Mouse (Mus musculus): Measurements from ENCODE around the gene Tiam2. TPM values are rescaled to one million over a fixed set of nuclear protein-coding genes. Genes with fewer than 3 reads are reported as not detected.

Gene Tiam2
- 6.0 TPM in 2 replicates for polyA plus RNA-seq (2015; fragmentation: Nextera tagmentation; extraction: Ambion mirVana)

DNA sequence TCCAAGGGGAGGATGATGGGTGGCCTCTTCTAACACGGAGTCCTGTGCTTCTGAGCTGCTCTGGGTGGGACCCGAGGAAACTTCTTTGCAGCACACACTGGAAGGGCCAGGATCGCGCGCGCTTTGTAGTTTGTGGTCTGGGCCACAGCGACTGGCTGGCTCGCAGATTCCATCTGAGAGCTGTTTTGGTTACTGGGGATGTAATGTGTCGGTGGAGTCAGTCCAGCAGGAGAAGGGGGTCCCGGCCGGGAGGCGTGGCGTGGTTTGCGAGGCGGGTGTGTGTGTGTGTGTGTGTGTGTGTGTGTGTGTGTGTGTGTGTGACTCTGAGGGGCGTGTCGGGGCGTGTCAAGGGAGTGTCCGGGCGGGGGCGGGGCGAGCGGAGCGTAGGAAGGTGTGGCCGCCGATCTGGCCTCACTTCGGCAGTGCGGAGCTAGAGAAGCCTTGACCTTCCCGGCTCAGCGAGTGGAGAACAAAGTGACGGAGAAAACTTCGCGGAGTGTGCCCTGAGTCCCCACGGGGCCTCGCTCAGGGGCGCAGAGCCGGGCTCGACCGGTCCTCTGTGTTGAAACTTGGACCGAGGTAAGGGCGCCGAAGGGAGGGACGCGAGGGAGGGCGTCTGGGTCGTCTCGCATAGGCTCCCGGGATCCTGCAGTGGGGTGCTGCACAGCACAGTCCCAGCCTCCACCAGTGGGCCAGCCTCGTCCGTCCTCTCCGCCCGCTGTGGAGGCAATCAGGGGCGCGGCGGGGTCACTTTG is at the start of gene Tiam2:
Gene Tiam2, plus strand, starts transcription at position 426 of the 755 bp plus-strand sequence.
- ATAC-seq (ENCODE audit: low read depth): peak; percentile 93
- peak within 1 kb of the TSS; percentile 63 for H3K27ac ChIP-seq (ENCODE audit: low read length)
- WGBS: under 1% methylated on average over 54 of the region's 55 CpGs
- no peaks in the 10 kb centered on the region for H3K9me3 ChIP-seq (ENCODE audit: control insufficient read depth, low read length)
- peaks cover 2% of the 10 kb centered on the region for H3K4me1 ChIP-seq (replicated peaks; ENCODE audit: control insufficient read depth, insufficient read depth, low read length)
- H3K27me3 ChIP-seq (ENCODE audit: control insufficient read depth, insufficient read depth, low read depth, low read length): no peaks in the 10 kb centered on the region
- peak within 1 kb of the TSS; percentile 77 for H3K9ac ChIP-seq (ENCODE audit: low read length)
- H3K4me3 ChIP-seq (ENCODE audit: low read length): peak within 1 kb of the TSS; percentile 73
- H3K36me3 ChIP-seq (ENCODE audit: control insufficient read depth, insufficient read depth, low read length): no peaks in the 10 kb centered on the region
- peak within 1 kb of the TSS; percentile 81 for H3K4me2 ChIP-seq (ENCODE audit: low read depth, low read length)

DNA sequence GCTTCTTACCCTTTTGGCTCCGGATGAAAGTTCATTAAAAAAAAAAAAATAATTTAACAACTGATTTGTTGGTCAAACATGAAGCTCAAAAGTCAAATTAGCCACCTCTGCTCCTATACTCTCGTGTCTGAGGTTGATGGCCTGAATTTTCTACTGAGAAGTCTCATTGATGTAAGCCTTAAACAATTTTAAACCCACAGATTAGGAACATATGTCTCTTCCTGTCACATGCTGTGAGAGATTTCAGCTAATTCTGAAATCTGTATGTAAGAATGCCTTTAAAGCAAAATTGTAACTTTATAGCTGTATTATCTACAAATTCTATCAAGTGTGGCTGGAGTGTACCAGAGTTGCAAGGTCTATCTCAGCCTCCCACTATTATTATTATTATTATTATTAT is 46.1 kb upstream of the Tiam2 start:
- Histone ChIP-seq H3K9me3 (ENCODE audit: control insufficient read depth, low read length) (no peaks in the 10 kb centered on the region), H3K27ac (ENCODE audit: low read length) (no peak overlapping the region), H3K9ac (ENCODE audit: low read length) (no peak overlapping the region), H3K4me2 (ENCODE audit: low read depth, low read length) (no peak overlapping the region), H3K4me1 (replicated peaks; ENCODE audit: control insufficient read depth, insufficient read depth, low read length) (peaks cover 4% of the 10 kb centered on the region), H3K36me3 (ENCODE audit: control insufficient read depth, insufficient read depth, low read length) (no peaks in the 10 kb centered on the region), H3K4me3 (ENCODE audit: low read length) (no peak overlapping the region), H3K27me3 (ENCODE audit: control insufficient read depth, insufficient read depth, low read depth, low read length) (no peaks in the 10 kb centered on the region)
- 49% methylated on average over 2 of the region's 2 CpGs for WGBS
- ATAC-seq (ENCODE audit: low read depth): no peak

DNA sequence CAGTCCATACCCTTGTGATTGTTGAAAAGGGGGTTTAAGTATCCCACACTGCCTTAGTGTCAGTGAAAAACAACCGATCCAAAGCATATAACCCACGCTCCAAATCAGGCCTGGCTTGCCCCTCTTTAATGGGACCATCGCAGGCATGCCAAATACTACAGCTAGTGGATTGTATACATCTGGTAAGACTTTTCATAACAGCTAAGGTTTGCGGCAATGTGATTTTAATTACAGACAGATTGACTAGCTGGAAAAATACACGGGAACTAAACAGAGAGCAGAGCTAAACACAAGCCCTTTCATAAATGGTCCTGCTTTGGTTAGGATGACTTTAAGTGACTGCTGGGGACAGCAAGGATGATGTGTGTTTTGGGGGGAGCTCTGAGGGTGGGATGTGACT is 44.4 kb upstream of the Tiam2 start:
- ATAC-seq (ENCODE audit: low read depth): no peak
- Histone ChIP-seq H3K36me3 (ENCODE audit: control insufficient read depth, insufficient read depth, low read length) (no peaks in the 10 kb centered on the region), H3K4me3 (ENCODE audit: low read length) (no peak overlapping the region), H3K4me1 (replicated peaks; ENCODE audit: control insufficient read depth, insufficient read depth, low read length) (peaks cover 9% of the 10 kb centered on the region), H3K9ac (ENCODE audit: low read length) (no peak overlapping the region), H3K27ac (ENCODE audit: low read length) (no peak overlapping the region), H3K9me3 (ENCODE audit: control insufficient read depth, low read length) (no peaks in the 10 kb centered on the region), H3K27me3 (ENCODE audit: control insufficient read depth, insufficient read depth, low read depth, low read length) (no peaks in the 10 kb centered on the region), H3K4me2 (ENCODE audit: low read depth, low read length) (no peak overlapping the region)
- WGBS: 62% methylated on average over 5 of the region's 5 CpGs

DNA sequence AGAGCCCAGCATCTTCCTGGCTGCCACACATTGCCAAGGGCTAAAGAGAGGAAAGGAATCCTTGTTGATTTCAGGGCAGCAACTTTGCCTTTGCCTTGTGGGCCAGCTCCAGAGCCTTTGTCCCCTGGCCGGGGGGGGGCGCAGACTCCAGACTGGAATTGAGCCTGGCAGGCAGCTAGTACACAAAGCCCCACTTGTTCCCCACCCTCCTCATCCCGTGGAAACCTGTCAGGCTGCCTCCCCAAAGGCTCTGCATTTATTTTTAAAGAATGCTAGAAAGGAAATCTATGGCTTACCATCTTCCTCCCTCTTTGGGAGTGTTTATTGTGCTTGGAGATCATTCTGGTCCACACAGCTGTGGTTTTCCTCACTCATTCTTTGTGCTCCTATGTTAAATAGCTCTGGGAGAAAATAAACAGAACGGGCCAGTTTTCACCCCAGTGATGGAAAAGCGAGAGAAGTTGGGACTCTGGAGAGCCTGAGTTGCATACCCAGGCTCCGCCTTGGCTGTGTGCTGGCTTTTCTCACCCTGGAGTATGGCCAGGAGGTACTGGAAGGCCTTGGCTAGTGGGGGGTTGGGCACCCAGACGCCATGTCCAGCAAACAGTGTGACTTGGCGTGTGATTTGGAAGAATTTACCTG is 41.2 kb upstream of the Tiam2 start:
- H3K36me3 ChIP-seq (ENCODE audit: control insufficient read depth, insufficient read depth, low read length): no peaks in the 10 kb centered on the region
- no peak overlapping the region for H3K4me2 ChIP-seq (ENCODE audit: low read depth, low read length)
- 21% methylated on average over 8 of the region's 8 CpGs for WGBS
- peak; percentile 43; the same call in 1 of the 2 replicates for ATAC-seq (ENCODE audit: low read depth)
- H3K9me3 ChIP-seq (ENCODE audit: control insufficient read depth, low read length): no peaks in the 10 kb centered on the region
- H3K9ac ChIP-seq (ENCODE audit: low read length): no peak overlapping the region
- H3K4me1 ChIP-seq (replicated peaks; ENCODE audit: control insufficient read depth, insufficient read depth, low read length): peaks cover 11% of the 10 kb centered on the region
- H3K4me3 ChIP-seq (ENCODE audit: low read length): no peak overlapping the region
- H3K27ac ChIP-seq (ENCODE audit: low read length): peak overlapping the region; percentile 36; the same call in 1 of the 2 replicates
- H3K27me3 ChIP-seq (ENCODE audit: control insufficient read depth, insufficient read depth, low read depth, low read length): no peaks in the 10 kb centered on the region

DNA sequence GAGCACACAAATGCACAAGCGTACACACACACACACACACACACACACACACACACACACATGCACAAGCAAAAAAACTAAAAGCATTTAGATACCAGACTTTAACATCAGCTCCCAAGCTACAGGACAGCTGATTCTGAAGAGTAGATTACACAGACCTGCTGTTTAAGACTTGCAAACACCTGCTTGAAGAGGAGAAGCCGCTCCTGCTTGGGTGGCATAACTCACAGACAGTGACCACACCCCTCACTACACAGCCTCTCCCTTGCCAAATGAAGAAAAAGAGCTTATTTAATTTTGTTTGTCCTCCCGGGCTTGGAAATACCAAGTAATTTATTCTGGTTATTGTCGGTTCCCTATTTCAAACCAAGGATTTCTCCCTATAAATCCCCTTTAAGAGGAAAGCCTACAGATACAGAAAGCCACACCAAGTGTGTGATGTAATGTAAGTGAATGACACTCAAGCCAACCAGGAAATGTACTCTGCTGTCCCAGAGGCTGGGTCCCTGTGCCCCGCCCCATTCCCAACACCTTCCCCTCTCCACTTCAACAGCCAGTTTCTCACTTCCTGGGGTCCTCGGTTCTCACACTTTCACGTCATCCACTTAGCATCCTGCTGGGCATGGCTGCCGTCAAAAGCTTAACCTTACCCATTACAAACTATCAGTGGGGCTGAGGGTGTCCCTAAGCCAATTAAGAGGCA is 40.1 kb upstream of the Tiam2 start:
- 47% methylated on average over 8 of the region's 8 CpGs for WGBS
- Histone ChIP-seq H3K27me3 (ENCODE audit: control insufficient read depth, insufficient read depth, low read depth, low read length) (no peaks in the 10 kb centered on the region), H3K9me3 (ENCODE audit: control insufficient read depth, low read length) (no peaks in the 10 kb centered on the region), H3K27ac (ENCODE audit: low read length) (no peak overlapping the region), H3K4me1 (replicated peaks; ENCODE audit: control insufficient read depth, insufficient read depth, low read length) (peaks cover 11% of the 10 kb centered on the region), H3K36me3 (ENCODE audit: control insufficient read depth, insufficient read depth, low read length) (no peaks in the 10 kb centered on the region), H3K9ac (ENCODE audit: low read length) (no peak overlapping the region), H3K4me2 (ENCODE audit: low read depth, low read length) (no peak overlapping the region), H3K4me3 (ENCODE audit: low read length) (no peak overlapping the region)
- peak; percentile 52; the same call in 1 of the 2 replicates for ATAC-seq (ENCODE audit: low read depth)

DNA sequence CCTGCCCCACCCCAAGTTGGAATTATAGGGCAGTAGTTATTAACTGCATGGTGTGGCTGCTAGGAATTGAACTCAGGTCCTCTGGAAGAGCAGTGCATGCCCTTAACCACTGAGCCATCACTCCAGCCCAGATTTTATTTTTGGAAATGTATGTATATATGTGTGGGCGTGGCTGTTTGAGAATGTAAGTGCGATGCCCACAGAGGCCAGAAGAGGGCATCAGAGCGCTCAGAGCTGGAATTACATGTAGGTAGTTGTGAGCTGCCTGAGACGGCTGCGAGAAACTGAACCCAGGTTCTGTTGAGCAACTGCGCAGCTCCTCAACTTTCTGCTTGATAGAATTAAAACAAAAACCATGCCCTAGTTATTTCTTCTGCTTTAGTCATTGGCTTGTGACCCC is 38.0 kb upstream of the Tiam2 start:
- Histone ChIP-seq H3K9me3 (ENCODE audit: control insufficient read depth, low read length) (no peaks in the 10 kb centered on the region), H3K4me2 (ENCODE audit: low read depth, low read length) (no peak overlapping the region), H3K9ac (ENCODE audit: low read length) (no peak overlapping the region), H3K4me1 (replicated peaks; ENCODE audit: control insufficient read depth, insufficient read depth, low read length) (peaks cover 9% of the 10 kb centered on the region), H3K27ac (ENCODE audit: low read length) (no peak overlapping the region), H3K4me3 (ENCODE audit: low read length) (no peak overlapping the region), H3K27me3 (ENCODE audit: control insufficient read depth, insufficient read depth, low read depth, low read length) (no peaks in the 10 kb centered on the region), H3K36me3 (ENCODE audit: control insufficient read depth, insufficient read depth, low read length) (no peaks in the 10 kb centered on the region)
- ATAC-seq (ENCODE audit: low read depth): peak; percentile 36; the same call in 1 of the 2 replicates
- 20% methylated on average over 6 of the region's 6 CpGs for WGBS

DNA sequence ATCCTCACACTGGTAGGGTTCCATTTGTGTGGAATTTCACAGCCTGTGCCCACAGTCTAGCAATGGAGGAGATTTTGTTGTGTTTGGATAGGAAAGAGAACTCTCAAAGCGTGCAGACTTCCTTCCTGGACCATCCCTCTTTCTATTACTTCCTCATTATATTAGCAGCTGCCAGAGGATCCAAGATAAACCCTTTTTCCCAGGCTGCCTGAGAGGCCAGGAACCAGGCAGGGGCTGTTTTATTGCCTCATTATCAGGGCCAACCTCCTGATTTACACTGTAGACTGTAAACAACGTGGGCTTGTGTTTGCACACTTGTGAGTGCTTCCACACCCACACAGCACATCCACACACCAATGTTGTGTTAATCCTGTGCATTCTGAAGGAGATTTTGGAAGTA is 31.3 kb upstream of the Tiam2 start:
- no peaks in the 10 kb centered on the region for H3K9me3 ChIP-seq (ENCODE audit: control insufficient read depth, low read length)
- WGBS: 23% methylated on average over 2 of the region's 2 CpGs
- H3K27me3 ChIP-seq (ENCODE audit: control insufficient read depth, insufficient read depth, low read depth, low read length): no peaks in the 10 kb centered on the region
- no peak overlapping the region for H3K27ac ChIP-seq (ENCODE audit: low read length)
- H3K4me3 ChIP-seq (ENCODE audit: low read length): no peak overlapping the region
- no peak overlapping the region for H3K9ac ChIP-seq (ENCODE audit: low read length)
- H3K36me3 ChIP-seq (ENCODE audit: control insufficient read depth, insufficient read depth, low read length): no peaks in the 10 kb centered on the region
- ATAC-seq (ENCODE audit: low read depth): no peak
- no peak overlapping the region for H3K4me2 ChIP-seq (ENCODE audit: low read depth, low read length)
- peaks cover 2% of the 10 kb centered on the region; the same call in 1 of the 2 replicates for H3K4me1 ChIP-seq (replicated peaks; ENCODE audit: control insufficient read depth, insufficient read depth, low read length)

DNA sequence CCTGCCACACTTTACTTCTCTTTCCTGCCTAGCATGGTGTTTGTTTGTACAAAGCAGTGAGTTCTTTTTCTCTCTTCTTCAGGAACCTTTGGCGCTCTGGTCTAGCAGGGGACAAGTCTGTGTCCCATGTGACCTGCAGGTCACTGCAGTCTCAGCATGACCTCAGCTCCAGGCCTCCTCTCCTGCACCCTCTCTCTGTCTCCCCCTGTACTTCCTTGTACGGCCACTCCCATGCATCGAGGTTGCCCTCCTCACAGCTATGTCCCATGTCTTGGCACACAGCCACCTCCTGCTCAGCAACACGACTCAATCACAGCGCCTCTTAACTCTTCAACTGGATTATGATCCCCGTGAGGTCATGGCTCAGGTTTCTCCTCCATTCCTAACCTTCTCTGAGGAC is 26.9 kb upstream of the Tiam2 start:
- H3K9ac ChIP-seq (ENCODE audit: low read length): no peak overlapping the region
- ATAC-seq (ENCODE audit: low read depth): peak; percentile 38; the same call in 1 of the 2 replicates
- H3K4me2 ChIP-seq (ENCODE audit: low read depth, low read length): no peak overlapping the region
- WGBS: 36% methylated on average over 6 of the region's 6 CpGs
- H3K27me3 ChIP-seq (ENCODE audit: control insufficient read depth, insufficient read depth, low read depth, low read length): no peaks in the 10 kb centered on the region
- H3K36me3 ChIP-seq (ENCODE audit: control insufficient read depth, insufficient read depth, low read length): no peaks in the 10 kb centered on the region
- peaks cover 2% of the 10 kb centered on the region; the same call in 1 of the 2 replicates for H3K4me1 ChIP-seq (replicated peaks; ENCODE audit: control insufficient read depth, insufficient read depth, low read length)
- H3K4me3 ChIP-seq (ENCODE audit: low read length): no peak overlapping the region
- H3K27ac ChIP-seq (ENCODE audit: low read length): no peak overlapping the region
- H3K9me3 ChIP-seq (ENCODE audit: control insufficient read depth, low read length): no peaks in the 10 kb centered on the region

DNA sequence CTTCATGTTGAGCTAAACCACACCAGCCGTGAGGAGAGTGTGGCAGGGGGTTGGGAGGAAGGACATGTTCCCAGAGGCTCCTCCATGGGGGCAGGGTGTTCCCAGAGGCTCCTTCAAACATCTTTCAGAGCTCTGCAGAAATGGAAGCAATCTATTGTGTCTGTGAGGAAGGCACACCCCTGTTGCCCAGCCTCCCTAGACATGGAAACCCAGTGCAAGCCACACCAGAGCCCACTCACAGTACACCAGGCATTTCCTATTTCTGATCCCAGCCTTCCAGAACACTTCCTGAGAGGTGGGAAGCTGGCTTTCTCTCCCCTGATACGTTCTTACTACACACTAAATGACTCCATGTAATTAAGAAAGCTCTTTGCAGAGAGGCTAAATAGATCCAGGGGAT is 20.4 kb upstream of the Tiam2 start:
- 39% methylated on average over 2 of the region's 2 CpGs for WGBS
- H3K4me1 ChIP-seq (replicated peaks; ENCODE audit: control insufficient read depth, insufficient read depth, low read length): no peaks in the 10 kb centered on the region
- no peaks in the 10 kb centered on the region for H3K9me3 ChIP-seq (ENCODE audit: control insufficient read depth, low read length)
- ATAC-seq (ENCODE audit: low read depth): peak; percentile 49; the same call in 1 of the 2 replicates
- no peak overlapping the region for H3K9ac ChIP-seq (ENCODE audit: low read length)
- no peaks in the 10 kb centered on the region for H3K36me3 ChIP-seq (ENCODE audit: control insufficient read depth, insufficient read depth, low read length)
- H3K27me3 ChIP-seq (ENCODE audit: control insufficient read depth, insufficient read depth, low read depth, low read length): no peaks in the 10 kb centered on the region
- H3K4me3 ChIP-seq (ENCODE audit: low read length): no peak overlapping the region
- H3K4me2 ChIP-seq (ENCODE audit: low read depth, low read length): no peak overlapping the region
- no peak overlapping the region for H3K27ac ChIP-seq (ENCODE audit: low read length)

Measured in lung, embryonic 16.5 days (tissue).